Mouse (Mus musculus) brain, embryonic 14.5 days (tissue): ENCODE measurements around the gene Gga3. TPM values are rescaled to one million over a fixed set of nuclear protein-coding genes. Genes with fewer than 3 reads are reported as not detected.
A peak's percentile ranks its signal among the peaks of the same experiment; 100 is the strongest.

ENCODE experiments used
- DNase-seq: peaks from one replicate; pipeline ENCODE4 v3.0.0-alpha.2; 2011; ENCODE audit warnings: low read depth
- CTCF ChIP-seq: fragments of 200-500 bp; IDR thresholded peaks from 2 replicates; pipeline ENCODE4 v1.5.1; 2012; ENCODE audit warnings: inconsistent platforms, mild to moderate bottlenecking, moderate library complexity, borderline replicate concordance; ENCODE audit not compliant: insufficient read depth, insufficient read length; ENCODE audit errors: extremely low read depth
- POLR2A ChIP-seq: fragments of 200-500 bp; IDR thresholded peaks from 2 replicates; pipeline ENCODE4 v1.6.1; 2012; ENCODE audit warnings: mild to moderate bottlenecking, inconsistent platforms, borderline replicate concordance; ENCODE audit not compliant: poor library complexity, insufficient read depth, insufficient read length, severe bottlenecking; ENCODE audit errors: extremely low read depth
- polyA plus RNA-seq: library from polyadenylated mRNA; depleted of rRNA; stranded (reverse); fragments of >200 nt; gene quantifications from 2 replicates; pipeline ENCODE4 v1.2.3, GENCODE M21; 2012

Gene Gga3
- polyA plus RNA-seq, 1 experiment: 57.1 TPM

GRCm38 (mm10) chr11:115616893-115617292 lies 13.0 kb upstream of the Gga3 start:
- no peak for DNase-seq
- TF ChIP-seq CTCF (no peak), POLR2A (no peak)

- DNase-seq: no peak
- TF ChIP-seq CTCF (no peak), POLR2A (no peak)
Measured at GRCm38 (mm10) chr11:115616371-115616770, 12.5 kb upstream of the Gga3 start.

GRCm38 (mm10) chr11:115615875-115616274 lies 12.0 kb upstream of the Gga3 start:
- DNase-seq: no peak
- TF ChIP-seq POLR2A (no peak), CTCF (no peak)

GRCm38 (mm10) chr11:115615108-115615825 lies 11.4 kb upstream of the Gga3 start:
- TF ChIP-seq CTCF (no peak), POLR2A (no peak)
- no peak for DNase-seq

GRCm38 (mm10) chr11:115614346-115615107 lies 10.7 kb upstream of the Gga3 start:
- no peak for DNase-seq
- TF ChIP-seq POLR2A: no peak
- TF ChIP-seq CTCF: no peak

- DNase-seq: no peak
- TF ChIP-seq POLR2A (no peak), CTCF (no peak)
Measured at GRCm38 (mm10) chr11:115613138-115613945, 9.5 kb upstream of the Gga3 start.

- DNase-seq: peak; percentile 84
- TF ChIP-seq POLR2A (no peak), CTCF (peak; percentile 59; the same call in 1 of the 2 replicates)
Measured at GRCm38 (mm10) chr11:115612410-115613137, 8.7 kb upstream of the Gga3 start, which contains the start of gene Mif4gd. Mif4gd (minus strand) TSS chr11:115612969.

- DNase-seq: peak; percentile 60
- TF ChIP-seq POLR2A: no peak
- TF ChIP-seq CTCF: no peak
Measured at GRCm38 (mm10) chr11:115612059-115612409, 8.2 kb upstream of the Gga3 start.

GRCm38 (mm10) chr11:115611173-115611572 lies 7.3 kb upstream of the Gga3 start:
- no peak for DNase-seq
- TF ChIP-seq POLR2A (no peak), CTCF (no peak)

- no peak for DNase-seq
- no peak for TF ChIP-seq POLR2A
Measured at GRCm38 (mm10) chr11:115609576-115609975, 5.7 kb upstream of the Gga3 start.

- no peak for DNase-seq
- no peak for TF ChIP-seq POLR2A
- no peak for TF ChIP-seq CTCF
Measured at GRCm38 (mm10) chr11:115608421-115609399, 4.9 kb upstream of the Gga3 start.
